Mouse (Mus musculus): Measurements from ENCODE around the gene Natd1. TPM values are rescaled to one million over a fixed set of nuclear protein-coding genes. Genes with fewer than 3 reads are reported as not detected.

Gene Natd1
- polyA plus RNA-seq, 1 experiment: 39.3 TPM

- 6% methylated on average over 15 of the region's 15 CpGs for WGBS
- H3K4me1 ChIP-seq (ENCODE audit: control insufficient read depth, insufficient read depth, low read length): peaks cover 5% of the 10 kb centered on the region; the same call in 1 of the 2 replicates
- H3K27me3 ChIP-seq (replicated peaks; ENCODE audit: control insufficient read depth, insufficient read depth, low read length): no peaks in the 10 kb centered on the region
- no peak for TF ChIP-seq POLR2A (IDR thresholded peaks at IDR 0.05; ENCODE audit: low read depth, low read length)
- TF ChIP-seq CTCF (conservative IDR thresholded peaks at IDR 0.05; ENCODE audit: insufficient read depth, insufficient read length, low read depth, low read length): peak; percentile 83
- peak; percentile 94 for DNase-seq
- H3K4me3 ChIP-seq (ENCODE audit: insufficient read depth, low read depth, low read length): no peak overlapping the region
- H3K36me3 ChIP-seq (ENCODE audit: control insufficient read depth, insufficient read depth, low read length): peaks cover 1% of the 10 kb centered on the region; the same call in 1 of the 2 replicates
- H3K27ac ChIP-seq (ENCODE audit: insufficient read depth, low read depth, low read length): no peak overlapping the region
Observed at GRCm38 (mm10) chr11:60953803-60954202, 39.3 kb upstream of the Natd1 start.

DNA sequence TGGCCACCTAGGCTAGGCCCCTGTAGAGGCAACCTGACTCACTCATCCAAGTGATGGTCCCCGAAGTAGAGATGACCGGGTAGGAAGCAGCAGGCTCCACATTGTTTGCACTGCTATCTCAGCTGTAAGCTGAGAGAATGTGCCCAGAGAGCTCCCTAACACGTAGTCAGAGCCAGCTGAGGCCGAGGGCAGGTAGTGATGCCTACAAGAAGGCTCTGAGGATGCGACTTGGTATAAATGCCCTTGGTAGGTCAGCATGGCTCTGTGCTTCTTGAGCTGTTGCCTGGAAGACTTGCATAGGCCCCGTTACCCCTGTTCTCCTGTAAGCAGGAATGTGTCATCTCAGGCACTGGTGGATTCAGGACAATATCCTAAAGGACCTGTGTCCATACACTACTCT, 38.4 kb upstream of the Natd1 start:
- 95% methylated on average over 6 of the region's 6 CpGs for WGBS
- no peak overlapping the region for H3K27ac ChIP-seq (ENCODE audit: insufficient read depth, low read depth, low read length)

DNA sequence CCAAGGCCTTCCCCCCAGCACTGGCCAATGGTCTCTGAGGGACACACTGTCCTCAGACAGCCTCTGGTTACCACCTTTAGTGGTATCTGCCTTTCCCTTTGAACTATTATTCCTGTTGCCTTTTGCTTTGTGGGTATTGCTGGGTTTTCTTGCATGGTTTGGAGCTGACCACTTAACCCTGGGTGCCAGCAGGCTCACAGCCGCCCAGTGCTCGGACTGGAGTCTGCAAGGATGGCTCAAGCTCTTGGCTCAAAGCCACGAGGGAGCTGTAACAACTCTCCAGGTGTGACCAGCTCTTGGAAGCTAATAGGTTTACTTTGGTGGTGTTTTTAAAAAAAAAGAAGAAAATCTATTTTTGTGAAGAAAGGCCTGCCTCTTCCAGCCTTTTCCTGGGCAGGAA, 37.8 kb upstream of the Natd1 start:
- DNase-seq: no peak
- Histone ChIP-seq H3K27ac (ENCODE audit: insufficient read depth, low read depth, low read length) (no peak overlapping the region), H3K4me3 (ENCODE audit: insufficient read depth, low read depth, low read length) (no peak overlapping the region), H3K4me1 (ENCODE audit: control insufficient read depth, insufficient read depth, low read length) (peaks cover 5% of the 10 kb centered on the region; the same call in 1 of the 2 replicates), H3K27me3 (replicated peaks; ENCODE audit: control insufficient read depth, insufficient read depth, low read length) (no peaks in the 10 kb centered on the region), H3K36me3 (ENCODE audit: control insufficient read depth, insufficient read depth, low read length) (peaks cover 1% of the 10 kb centered on the region; the same call in 1 of the 2 replicates)
- 68% methylated on average over 3 of the region's 3 CpGs for WGBS
- TF ChIP-seq CTCF (conservative IDR thresholded peaks at IDR 0.05; ENCODE audit: insufficient read depth, insufficient read length, low read depth, low read length): no peak
- no peak for TF ChIP-seq POLR2A (IDR thresholded peaks at IDR 0.05; ENCODE audit: low read depth, low read length)

More for the DNA sequence above, 38.4 kb upstream of the Natd1 start:
- Histone ChIP-seq H3K4me3 (ENCODE audit: insufficient read depth, low read depth, low read length) (no peak overlapping the region), H3K4me1 (ENCODE audit: control insufficient read depth, insufficient read depth, low read length) (peaks cover 5% of the 10 kb centered on the region; the same call in 1 of the 2 replicates), H3K27me3 (replicated peaks; ENCODE audit: control insufficient read depth, insufficient read depth, low read length) (no peaks in the 10 kb centered on the region), H3K36me3 (ENCODE audit: control insufficient read depth, insufficient read depth, low read length) (peaks cover 1% of the 10 kb centered on the region; the same call in 1 of the 2 replicates)
- no peak for DNase-seq
- no peak for TF ChIP-seq POLR2A (IDR thresholded peaks at IDR 0.05; ENCODE audit: low read depth, low read length)
- TF ChIP-seq CTCF (conservative IDR thresholded peaks at IDR 0.05; ENCODE audit: insufficient read depth, insufficient read length, low read depth, low read length): no peak

- H3K4me1 ChIP-seq (ENCODE audit: control insufficient read depth, insufficient read depth, low read length): peaks cover 5% of the 10 kb centered on the region; the same call in 1 of the 2 replicates
- no peaks in the 10 kb centered on the region for H3K27me3 ChIP-seq (replicated peaks; ENCODE audit: control insufficient read depth, insufficient read depth, low read length)
- H3K27ac ChIP-seq (ENCODE audit: insufficient read depth, low read depth, low read length): no peak overlapping the region
- TF ChIP-seq CTCF (conservative IDR thresholded peaks at IDR 0.05; ENCODE audit: insufficient read depth, insufficient read length, low read depth, low read length) (no peak), POLR2A (IDR thresholded peaks at IDR 0.05; ENCODE audit: low read depth, low read length) (no peak)
- DNase-seq: no peak
- H3K36me3 ChIP-seq (ENCODE audit: control insufficient read depth, insufficient read depth, low read length): peaks cover 1% of the 10 kb centered on the region; the same call in 1 of the 2 replicates
- 91% methylated on average over 5 of the region's 5 CpGs for WGBS
- H3K4me3 ChIP-seq (ENCODE audit: insufficient read depth, low read depth, low read length): no peak overlapping the region
Observed at GRCm38 (mm10) chr11:60951896-60952295, 37.3 kb upstream of the Natd1 start.

DNA sequence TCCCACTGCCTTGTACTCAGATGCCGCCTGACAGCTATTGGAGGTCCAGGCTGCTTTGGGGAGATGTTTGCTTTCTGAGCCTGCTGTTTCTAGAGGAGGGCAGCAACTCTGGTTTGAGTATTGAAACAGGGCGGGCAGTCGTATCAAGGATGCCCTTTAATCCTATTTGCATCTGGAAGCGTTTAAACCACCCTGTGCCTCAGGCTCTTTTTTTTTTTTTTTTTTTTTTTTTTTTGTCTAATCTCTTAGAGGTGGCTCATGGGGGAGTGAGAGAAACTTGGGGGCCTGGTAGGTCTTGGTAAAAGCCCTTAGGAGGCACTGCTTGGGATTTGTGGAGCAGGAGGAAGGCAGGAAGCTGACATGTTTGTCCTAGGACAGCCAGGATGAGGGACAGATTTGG, 30.5 kb upstream of the Natd1 start:
- peaks cover 28% of the 10 kb centered on the region for H3K4me1 ChIP-seq (ENCODE audit: control insufficient read depth, insufficient read depth, low read length)
- DNase-seq: no peak
- H3K27ac ChIP-seq (ENCODE audit: insufficient read depth, low read depth, low read length): no peak overlapping the region
- TF ChIP-seq CTCF (conservative IDR thresholded peaks at IDR 0.05; ENCODE audit: insufficient read depth, insufficient read length, low read depth, low read length): no peak
- no peak for TF ChIP-seq POLR2A (IDR thresholded peaks at IDR 0.05; ENCODE audit: low read depth, low read length)
- 88% methylated on average over 4 of the region's 4 CpGs for WGBS
- H3K4me3 ChIP-seq (ENCODE audit: insufficient read depth, low read depth, low read length): no peak overlapping the region
- no peaks in the 10 kb centered on the region; the same call in none of the 2 replicates for H3K36me3 ChIP-seq (ENCODE audit: control insufficient read depth, insufficient read depth, low read length)
- H3K27me3 ChIP-seq (replicated peaks; ENCODE audit: control insufficient read depth, insufficient read depth, low read length): no peaks in the 10 kb centered on the region

GRCm38 (mm10) chr11:60942263-60943015, 27.9 kb upstream of the Natd1 start:
- TF ChIP-seq CTCF (conservative IDR thresholded peaks at IDR 0.05; ENCODE audit: insufficient read depth, insufficient read length, low read depth, low read length) (no peak), POLR2A (IDR thresholded peaks at IDR 0.05; ENCODE audit: low read depth, low read length) (no peak)
- peak; percentile 75 for DNase-seq
- Histone ChIP-seq H3K36me3 (ENCODE audit: control insufficient read depth, insufficient read depth, low read length) (no peaks in the 10 kb centered on the region; the same call in none of the 2 replicates), H3K4me1 (ENCODE audit: control insufficient read depth, insufficient read depth, low read length) (peaks cover 34% of the 10 kb centered on the region), H3K4me3 (ENCODE audit: insufficient read depth, low read depth, low read length) (no peak overlapping the region), H3K27me3 (replicated peaks; ENCODE audit: control insufficient read depth, insufficient read depth, low read length) (no peaks in the 10 kb centered on the region), H3K27ac (ENCODE audit: insufficient read depth, low read depth, low read length) (no peak overlapping the region)
- 62% methylated on average over 9 of the region's 9 CpGs for WGBS

- Histone ChIP-seq H3K27me3 (replicated peaks; ENCODE audit: control insufficient read depth, insufficient read depth, low read length) (no peaks in the 10 kb centered on the region), H3K27ac (ENCODE audit: insufficient read depth, low read depth, low read length) (peak overlapping the region; percentile 2; the same call in 1 of the 2 replicates), H3K4me1 (ENCODE audit: control insufficient read depth, insufficient read depth, low read length) (peaks cover 43% of the 10 kb centered on the region), H3K4me3 (ENCODE audit: insufficient read depth, low read depth, low read length) (no peak overlapping the region), H3K36me3 (ENCODE audit: control insufficient read depth, insufficient read depth, low read length) (no peaks in the 10 kb centered on the region; the same call in 1 of the 2 replicates)
- peak; percentile 47 for DNase-seq
- WGBS: 37% methylated on average over 9 of the region's 9 CpGs
- TF ChIP-seq CTCF (conservative IDR thresholded peaks at IDR 0.05; ENCODE audit: insufficient read depth, insufficient read length, low read depth, low read length) (no peak), POLR2A (IDR thresholded peaks at IDR 0.05; ENCODE audit: low read depth, low read length) (no peak)
Observed at GRCm38 (mm10) chr11:60941370-60941769, 26.8 kb upstream of the Natd1 start.

All from kidney, adult 2 months (tissue).